Mouse (Mus musculus) heart, adult 2 months (tissue): ENCODE results near the gene Serpinb9c. TPM values are rescaled to one million over a fixed set of nuclear protein-coding genes. Genes with fewer than 3 reads are reported as not detected.

Source experiments
- DNase-seq, 2 experiments: peaks; one replicate each; pipeline ENCODE4 v3.0.0; 2021
- H3K27ac ChIP-seq: fragments of 200-600 bp; 2 replicates; pipeline ENCODE4 v1.8.1; 2022
- H3K27me3 ChIP-seq: fragments of 200-500 bp; 2 replicates; pipeline ENCODE4 v1.6.1; 2012; ENCODE audit warnings: mild to moderate bottlenecking, low read length, inconsistent platforms, mixed read lengths; ENCODE audit not compliant: control insufficient read depth, insufficient read depth
- H3K36me3 ChIP-seq: fragments of 200-500 bp; 2 replicates; pipeline ENCODE4 v1.6.1; 2012; ENCODE audit warnings: low read length, inconsistent platforms; ENCODE audit not compliant: control insufficient read depth, insufficient read depth
- H3K4me1 ChIP-seq: fragments of 200-500 bp; 2 replicates; pipeline ENCODE4 v1.6.1; 2011; ENCODE audit warnings: low read length; ENCODE audit not compliant: control insufficient read depth, insufficient read depth
- H3K4me3 ChIP-seq: fragments of 200-600 bp; 2 replicates; pipeline ENCODE4 v1.8.1; 2022
- H3K79me2 ChIP-seq: fragments of 200-500 bp; replicated peaks from 2 replicates; pipeline ENCODE4 v1.6.1; 2012; ENCODE audit warnings: mild to moderate bottlenecking, inconsistent platforms, low read length, moderate library complexity, mixed read lengths; ENCODE audit not compliant: control insufficient read depth, insufficient read depth
- H3K9ac ChIP-seq: fragments of 200-500 bp; 2 replicates; pipeline ENCODE4 v1.6.1; 2012; ENCODE audit warnings: low read depth, mild to moderate bottlenecking, control low read depth, inconsistent platforms, low read length, mixed read lengths
- CTCF ChIP-seq: fragments of 200-600 bp; IDR thresholded peaks from 2 replicates; pipeline ENCODE4 v1.8.1; 2022; ENCODE audit warnings: antibody characterized with exemption, mild to moderate bottlenecking, moderate library complexity
- EP300 ChIP-seq: fragments of 200-500 bp; IDR thresholded peaks from 2 replicates; pipeline ENCODE4 v1.6.1; 2011; ENCODE audit warnings: low read depth, low read length, control low read depth; ENCODE audit not compliant: insufficient read depth
- POLR2A ChIP-seq: fragments of 200-500 bp; IDR thresholded peaks from 2 replicates; pipeline ENCODE4 v1.6.1; 2011; ENCODE audit warnings: mild to moderate bottlenecking, low read depth, low read length, control low read depth; ENCODE audit not compliant: insufficient read depth
- WGBS: fragments of 180-500 bp; shearing (Covaris S2); methylation state at CpG from one replicate; pipeline ENCODE4 v1.1.7; 2018; 5-methylcytosine and 5-hydroxymethylcytosine counted together
- intact Hi-C: fragments of 180-260 bp; cut with DNase I; formaldehyde crosslinking; loops from one replicate; pipeline ENCODE4 v1.15.1; 2025
- polyA plus RNA-seq: library from polyadenylated mRNA; depleted of rRNA; stranded (reverse); fragments of >200 nt; gene quantifications from 2 replicates; pipeline ENCODE4 v1.2.3, GENCODE M21; 2012; rRNA removed
- total RNA-seq, 2 experiments: library from RNA; stranded (reverse); gene quantifications; 2 replicates each; pipeline ENCODE4 v1.2.3; 2021

Gene Serpinb9c
- total and polyA plus RNA-seq, 3 experiments = not detected

DNA sequence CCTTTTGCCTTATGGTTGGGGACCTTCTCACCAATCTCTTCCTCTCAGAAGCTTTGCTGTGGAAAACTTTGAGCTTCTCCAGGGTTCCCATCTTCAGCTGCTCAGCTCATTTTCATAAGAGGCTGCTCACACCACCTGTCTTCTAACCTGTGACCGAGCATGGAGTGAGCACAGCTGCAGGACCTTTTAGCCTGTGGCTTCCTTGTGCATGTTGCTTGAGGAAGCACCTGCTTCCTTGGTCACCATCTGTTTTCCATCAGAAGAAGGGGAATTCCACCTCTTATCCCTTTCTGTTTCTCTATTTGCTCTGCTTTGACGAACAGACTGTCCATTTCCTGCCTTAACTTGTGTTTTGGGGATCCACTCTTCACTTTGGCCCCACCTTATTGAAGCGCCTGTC lies 46.5 kb downstream of the Serpinb9c start:
- no peak for DNase-seq
- Histone ChIP-seq H3K4me1 (no peaks in the 10 kb centered on the region; the same call in 1 of the 2 replicates), H3K27ac (no peak overlapping the region), H3K27me3 (no peaks in the 10 kb centered on the region), H3K79me2 (no peaks in the 10 kb centered on the region), H3K4me3 (no peak overlapping the region), H3K9ac (no peak overlapping the region), H3K36me3 (no peaks in the 10 kb centered on the region)
- intact Hi-C loops = no loop called here
- WGBS = 27% methylated on average over 3 of the region's 3 CpGs
- TF ChIP-seq POLR2A = no peak
- TF ChIP-seq CTCF = no peak
- TF ChIP-seq EP300 = no peak

DNA sequence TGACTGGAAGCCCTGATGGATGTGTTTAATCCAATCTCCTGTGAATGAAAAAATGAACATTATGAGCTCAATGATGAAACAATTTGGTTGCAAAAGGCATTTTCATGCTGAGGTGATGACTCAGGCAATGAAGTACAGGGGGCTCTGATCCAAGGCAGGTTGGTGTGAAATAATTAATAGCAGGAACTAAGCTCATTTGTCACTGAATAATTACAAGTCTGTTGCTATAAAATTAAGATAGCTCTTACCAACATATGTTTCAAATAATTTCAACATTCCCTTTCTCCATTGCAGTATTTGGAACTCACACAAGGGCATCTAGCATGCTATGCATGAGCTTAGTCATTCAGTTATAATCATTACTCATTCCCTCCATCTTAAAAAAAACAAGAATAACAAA lies 53.9 kb downstream of the Serpinb9c start:
- H3K27me3 ChIP-seq = no peaks in the 10 kb centered on the region
- TF ChIP-seq CTCF = no peak
- no peak for TF ChIP-seq POLR2A
- no peak for TF ChIP-seq EP300
- intact Hi-C loops = no loop called here

More for the DNA sequence above, 53.9 kb downstream of the Serpinb9c start:
- Histone ChIP-seq H3K27ac (no peak overlapping the region), H3K9ac (no peak overlapping the region), H3K4me3 (no peak overlapping the region), H3K36me3 (no peaks in the 10 kb centered on the region), H3K4me1 (no peaks in the 10 kb centered on the region), H3K79me2 (no peaks in the 10 kb centered on the region)
- no peak for DNase-seq

Other genes starting within 250 kb of the Serpinb9c start
- 10 to 100 TPM; 26.3 to 33.1 TPM for gene Serpinb6b, start 194.5 kb downstream of the Serpinb9c start, total RNA-seq
- 21.6 and 30.3 TPM in 2 replicates for gene Serpinb6b, start 194.5 kb downstream of the Serpinb9c start, polyA plus RNA-seq
- 1 to 10 TPM; 8.6 to 9.3 TPM for gene Serpinb9, start 156.5 kb downstream of the Serpinb9c start, total RNA-seq
- 6.0 and 11.9 TPM in 2 replicates for gene Serpinb9, start 156.5 kb downstream of the Serpinb9c start, polyA plus RNA-seq
- gene Serpinb9b, start 132.3 kb downstream of the Serpinb9c start, total RNA-seq = under 1 TPM in 1 of 2 experiments, not detected in 1; 0.18 TPM
- 0.20 and 0.47 TPM in 2 replicates for gene Serpinb9b, start 132.3 kb downstream of the Serpinb9c start, polyA plus RNA-seq
- gene Serpinb1b, start 81.2 kb downstream of the Serpinb9c start, total RNA-seq = not detected
- gene Serpinb1b, start 81.2 kb downstream of the Serpinb9c start, polyA plus RNA-seq = not detected in 2 replicates
- gene Serpinb9d, start 33.2 kb upstream of the Serpinb9c start, total RNA-seq = not detected
- not detected in 2 replicates for gene Serpinb9d, start 33.2 kb upstream of the Serpinb9c start, polyA plus RNA-seq
- gene Serpinb9e, start 89.9 kb upstream of the Serpinb9c start, total RNA-seq = not detected
- gene Serpinb9e, start 89.9 kb upstream of the Serpinb9c start, polyA plus RNA-seq = not detected in 2 replicates
- gene Serpinb9f, start 164.3 kb upstream of the Serpinb9c start, total RNA-seq = not detected
- gene Serpinb9f, start 164.3 kb upstream of the Serpinb9c start, polyA plus RNA-seq = not detected in 2 replicates
- gene Gm11397, start 236.0 kb upstream of the Serpinb9c start, total RNA-seq = not detected
- not detected in 2 replicates for gene Gm11397, start 236.0 kb upstream of the Serpinb9c start, polyA plus RNA-seq